16 mouse cellular contexts compared by ENCODE assay signal in genomic region chr5:15663847-15664246, GRCm38 (mm10). TPM values are rescaled to one million over a fixed set of nuclear protein-coding genes. Genes with fewer than 3 reads are reported as not detected.
DNase-seq lines count a peak whose midpoint lies in the region.
"Not testable (repeated sequence)": the region's sequence is repeated elsewhere in the genome, so short reads cannot be mapped to it uniquely, and the experiment has no call there.
"Had no signal": no experiment of that assay in that cellular context is flagged by ENCODE, and none has a peak within 500 bp of the region (broad histone marks: within the 10 kb centered on the region; RNA-seq: fewer than 3 reads in every experiment).

No protein-coding gene starts in this region.

- H3K4me3 ChIP-seq in limb, embryonic 10.5 days: not testable (repeated sequence)

- 72% methylated on average over 7 of the region's 7 CpGs for WGBS in limb, embryonic 10.5 days

- H3K36me3 ChIP-seq in limb, embryonic 10.5 days: not testable (repeated sequence)

- not testable (repeated sequence) for H3K4me1 ChIP-seq in limb, embryonic 10.5 days

- H3K9me3 ChIP-seq in limb, embryonic 10.5 days (replicated peaks): not testable (repeated sequence)

- DNase-seq in kidney, postnatal 10 days: peak; percentile 5
- DNase-seq in limb, embryonic 10.5 days (ENCODE audit: low spot score): peak; percentile 29
- DNase-seq in liver: peak; percentile 21
- DNase-seq in right cerebral cortex, postnatal 4 days: peak; percentile 1
- peak; percentile 50 for DNase-seq in testis, postnatal 10 days (ENCODE audit: low spot score)

- H3K27me3 ChIP-seq in limb, embryonic 10.5 days (ENCODE audit: low read depth, poor library complexity, severe bottlenecking): not testable (repeated sequence)

- not testable (repeated sequence) for H3K27ac ChIP-seq in limb, embryonic 10.5 days

RNA-seq across cellular contexts. Expression of gene 4930572O03Rik, which starts 7.0 kb away (rescaled TPM):
- not detected in 2 replicates for polyA plus RNA-seq in limb, embryonic 10.5 days (2016; fragmentation: Nextera tagmentation; extraction: Ambion mirVana)
- polyA plus RNA-seq: adrenal gland, adult 2 months; brain, embryonic 14.5 days; C2C12; embryonic facial prominence, embryonic 11.5 days; embryonic facial prominence, embryonic 13.5 days; embryonic facial prominence, embryonic 15.5 days; erythroblast, embryonic 14.5 days; forebrain, embryonic 10.5 days; forebrain, embryonic 12.5 days; forebrain, embryonic 14.5 days; forebrain, embryonic 16.5 days had no signal

RNA-seq across cellular contexts. Expression of gene Speer4d, which starts 45.0 kb away (rescaled TPM):
- polyA plus RNA-seq in limb, embryonic 10.5 days (2016; fragmentation: Nextera tagmentation; extraction: Ambion mirVana): not detected in 2 replicates
- polyA plus RNA-seq: adrenal gland, adult 2 months; brain, embryonic 14.5 days; C2C12; embryonic facial prominence, embryonic 11.5 days; embryonic facial prominence, embryonic 13.5 days; embryonic facial prominence, embryonic 15.5 days; erythroblast, embryonic 14.5 days; forebrain, embryonic 10.5 days; forebrain, embryonic 12.5 days; forebrain, embryonic 14.5 days; forebrain, embryonic 16.5 days had no signal

RNA-seq across cellular contexts. Expression of gene Speer4c, which starts 50.2 kb away (rescaled TPM):
- not detected in 2 replicates for polyA plus RNA-seq in limb, embryonic 10.5 days (2016; fragmentation: Nextera tagmentation; extraction: Ambion mirVana)
- polyA plus RNA-seq: adrenal gland, adult 2 months; brain, embryonic 14.5 days; C2C12; embryonic facial prominence, embryonic 11.5 days; embryonic facial prominence, embryonic 13.5 days; erythroblast, embryonic 14.5 days; forebrain, embryonic 10.5 days; forebrain, embryonic 12.5 days; forebrain, embryonic 14.5 days; forebrain, embryonic 16.5 days had no signal
